Mouse (Mus musculus): ENCODE measurements around the gene Ppp1r12a.

DNA sequence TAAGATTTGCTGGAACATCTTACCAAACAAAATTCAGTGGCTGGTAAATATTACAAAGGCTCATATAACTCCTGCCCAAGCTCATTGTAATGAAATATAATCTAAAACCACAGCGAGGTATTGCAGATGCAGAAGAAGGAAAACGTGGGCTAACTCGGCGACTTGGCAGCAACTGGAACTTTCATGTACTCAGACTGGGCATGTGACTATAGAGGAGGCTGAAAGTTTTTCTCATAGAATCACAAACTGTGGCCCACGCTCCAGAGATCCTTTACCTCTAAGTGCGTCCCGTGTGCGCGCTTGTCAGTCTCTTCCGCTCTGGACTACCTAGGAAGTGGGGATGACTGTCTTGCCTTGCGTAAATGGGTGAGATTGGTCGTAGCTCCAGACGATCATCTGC, 128.1 kb downstream of the Ppp1r12a start:
- TF ChIP-seq TAL1 (IDR thresholded peaks at IDR 0.05; ENCODE audit: low read length) (no peak), GATA1 (IDR thresholded peaks at IDR 0.05; ENCODE audit: low read length) (no peak)

Data from erythroblast, embryonic 14.5 days (primary cell).